In genomic region chr2:79367451-79368450, GRCm38 (mm10) we compare ENCODE assay signal across 11 mouse cellular contexts.
DNase-seq lines count a peak whose midpoint lies in the region; ATAC-seq and TF ChIP-seq lines count a peak whose summit lies in the region.
"Had no signal": no experiment of that assay in that cellular context is flagged by ENCODE, and none has a peak within 500 bp of the region (broad histone marks: within the 10 kb centered on the region; RNA-seq: fewer than 3 reads in every experiment).

No protein-coding gene starts in this region.

- no peak for TF ChIP-seq POLR2A in heart, adult 2 months (IDR thresholded peaks at IDR 0.05; ENCODE audit: insufficient read depth, low read depth, low read length)

- DNase-seq in heart, adult 2 months = no peak
- no peak for DNase-seq in heart, embryonic 10.5 days (ENCODE audit: low spot score)
- peak; percentile 68 for DNase-seq in 416B (ENCODE audit: low read depth)
- peak; percentile 62 for DNase-seq in R1 (ENCODE audit: low read depth, low spot score)
- peak; percentile 14 for DNase-seq in forelimb bud, embryonic 11.5 days (ENCODE audit: low read depth, low spot score)
- no peak for DNase-seq in ovary, postnatal 36 days (ENCODE audit: low spot score)
- no peak for DNase-seq in urinary bladder, postnatal 14 days (ENCODE audit: low spot score)
- DNase-seq: adrenal gland, postnatal 25 days had no signal

- TF ChIP-seq EP300 in heart, adult 2 months (IDR thresholded peaks at IDR 0.05; ENCODE audit: insufficient read depth, low read depth, low read length) = no peak

- no peak overlapping the region for H3K9ac ChIP-seq in heart, adult 2 months (ENCODE audit: low read depth, low read length)
- H3K9ac ChIP-seq: heart, embryonic 15.5 days; lung, embryonic 15.5 days had no signal

- peak; percentile 57 for TF ChIP-seq CTCF in heart, adult 2 months (IDR thresholded peaks at IDR 0.05)

- no peaks in the 10 kb centered on the region for H3K27me3 ChIP-seq in heart, adult 2 months (ENCODE audit: control insufficient read depth, insufficient read depth, low read length)
- no peaks in the 10 kb centered on the region for H3K27me3 ChIP-seq in heart, embryonic 10.5 days (ENCODE audit: insufficient read depth, poor library complexity, severe bottlenecking)
- H3K27me3 ChIP-seq: heart, embryonic 15.5 days; lung, embryonic 15.5 days had no signal

- ATAC-seq in activated CD4-positive, CD25-positive, alpha-beta regulatory T cell, adult 4 months = no peak

- no peaks in the 10 kb centered on the region for H3K36me3 ChIP-seq in heart, adult 2 months (ENCODE audit: control insufficient read depth, insufficient read depth, low read length)
- no peaks in the 10 kb centered on the region for H3K36me3 ChIP-seq in heart, embryonic 10.5 days
- H3K36me3 ChIP-seq: heart, embryonic 15.5 days; lung, embryonic 15.5 days had no signal

- H3K4me1 ChIP-seq in heart, adult 2 months (ENCODE audit: control insufficient read depth, insufficient read depth, low read length) = no peaks in the 10 kb centered on the region; the same call in 1 of the 2 replicates
- no peaks in the 10 kb centered on the region for H3K4me1 ChIP-seq in heart, embryonic 10.5 days
- H3K4me1 ChIP-seq: heart, embryonic 15.5 days; lung, embryonic 15.5 days had no signal

- intact Hi-C loops in heart, adult 2 months (cut with DNase I) = no loop called here

- no peak overlapping the region for H3K4me3 ChIP-seq in heart, adult 2 months
- H3K4me3 ChIP-seq in heart, embryonic 10.5 days = no peak overlapping the region
- H3K4me3 ChIP-seq: heart, embryonic 15.5 days; lung, embryonic 15.5 days had no signal

- H3K27ac ChIP-seq in heart, adult 2 months = no peak overlapping the region
- H3K27ac ChIP-seq in heart, embryonic 10.5 days = no peak overlapping the region
- H3K27ac ChIP-seq: heart, embryonic 15.5 days; lung, embryonic 15.5 days had no signal

- no peaks in the 10 kb centered on the region for H3K79me2 ChIP-seq in heart, adult 2 months (replicated peaks; ENCODE audit: control insufficient read depth, insufficient read depth, low read length)

- no peaks in the 10 kb centered on the region for H3K9me3 ChIP-seq in heart, embryonic 10.5 days
- H3K9me3 ChIP-seq: heart, embryonic 15.5 days; lung, embryonic 15.5 days had no signal

- WGBS in heart, adult 2 months = 64% methylated on average over 18 of the region's 18 CpGs
- whole genome bisulfite sequencing in heart, embryonic 10.5 days = 66% methylated on average over 18 of the region's 18 CpGs

Comparison
In these comparisons a context has a peak if more than half of its experiments do, and no peak if none do; other contexts are left out.
1. DNase-seq: peak in 416B (single experiment), R1 (single experiment) and forelimb bud, embryonic 11.5 days (single experiment); none in heart, adult 2 months (0 of 2), heart, embryonic 10.5 days (single experiment), ovary, postnatal 36 days (single experiment) and urinary bladder, postnatal 14 days (single experiment).